Mouse (Mus musculus): ENCODE results near the gene Nars2. TPM values are rescaled to one million over a fixed set of nuclear protein-coding genes. Genes with fewer than 3 reads are reported as not detected.

Nars2 gene
- polyA plus RNA-seq, 1 experiment from 2014 or later, result 23.5 TPM

DNA sequence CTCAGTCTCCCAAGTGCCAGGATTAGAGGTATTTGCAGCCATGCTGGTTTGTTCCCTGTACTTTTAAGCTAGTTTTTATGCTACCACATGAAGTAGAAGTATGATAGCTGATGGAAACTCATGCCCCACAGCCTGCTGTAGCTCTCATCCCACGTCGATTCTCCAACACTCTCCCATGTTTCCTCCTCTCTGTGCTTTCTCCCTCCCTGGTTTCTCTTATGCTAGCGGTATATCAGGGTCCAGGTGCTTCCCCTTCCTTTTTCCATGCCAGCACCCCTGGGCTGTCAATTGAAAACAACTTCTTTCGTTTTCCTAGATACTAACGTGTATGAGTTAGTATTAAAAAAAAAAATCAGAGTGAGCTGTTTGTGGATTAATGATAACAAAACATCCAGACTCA, 120.8 kb downstream of the Nars2 start:
- DNase-seq (ENCODE audit: low spot score) (no peak), ATAC-seq (replicated peaks; ENCODE audit: low FRiP score, low TSS enrichment, low read depth) (no peak)
- H3K9me3 ChIP-seq (ENCODE audit: control insufficient read depth, low read length), result no peaks in the 10 kb centered on the region
- H3K4me2 ChIP-seq (ENCODE audit: low read length), result no peak overlapping the region
- no peak overlapping the region for H3K27ac ChIP-seq (ENCODE audit: low read depth)
- 79% methylated on average over 5 of the region's 5 CpGs for WGBS
- H3K4me3 ChIP-seq (ENCODE audit: low read depth, low read length), result no peak overlapping the region
- H3K4me1 ChIP-seq (replicated peaks; ENCODE audit: control insufficient read depth, insufficient read depth, low read length), result no peaks in the 10 kb centered on the region
- no peak overlapping the region for H3K9ac ChIP-seq (ENCODE audit: low read length)
- no peaks in the 10 kb centered on the region for H3K36me3 ChIP-seq (ENCODE audit: control insufficient read depth, insufficient read depth, low read length)
- no peaks in the 10 kb centered on the region for H3K27me3 ChIP-seq (replicated peaks; ENCODE audit: control insufficient read depth, insufficient read depth, low read length)

DNA sequence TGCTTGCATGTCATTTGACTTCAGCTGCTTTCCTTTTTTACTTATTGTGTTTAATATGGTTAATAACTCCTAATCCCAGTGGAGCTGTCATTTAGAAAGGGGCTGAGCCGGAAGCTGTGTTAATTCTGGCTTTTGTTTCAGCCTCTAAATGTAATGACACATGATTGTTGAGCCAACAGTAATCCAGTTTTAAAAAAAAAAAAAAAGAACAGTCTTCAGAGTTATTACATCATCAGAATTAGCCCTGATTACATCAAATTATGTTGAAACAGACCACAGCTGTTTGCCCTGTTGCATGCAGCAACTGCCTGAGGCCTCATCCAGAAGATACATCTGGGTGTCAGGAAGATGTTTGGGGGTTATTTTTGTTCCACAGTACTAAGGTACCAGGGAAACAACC, 123.7 kb downstream of the Nars2 start:
- 58% methylated on average over 1 of the region's 1 CpGs for WGBS
- DNase-seq (ENCODE audit: low spot score) (no peak), ATAC-seq (replicated peaks; ENCODE audit: low FRiP score, low TSS enrichment, low read depth) (no peak)
- Histone ChIP-seq H3K27me3 (replicated peaks; ENCODE audit: control insufficient read depth, insufficient read depth, low read length) (no peaks in the 10 kb centered on the region), H3K9ac (ENCODE audit: low read length) (no peak overlapping the region), H3K36me3 (ENCODE audit: control insufficient read depth, insufficient read depth, low read length) (no peaks in the 10 kb centered on the region), H3K4me3 (ENCODE audit: low read depth, low read length) (no peak overlapping the region), H3K9me3 (ENCODE audit: control insufficient read depth, low read length) (no peaks in the 10 kb centered on the region), H3K4me1 (replicated peaks; ENCODE audit: control insufficient read depth, insufficient read depth, low read length) (peaks cover 4% of the 10 kb centered on the region; the same call in 1 of the 2 replicates), H3K27ac (ENCODE audit: low read depth) (no peak overlapping the region), H3K4me2 (ENCODE audit: low read length) (no peak overlapping the region)

DNA sequence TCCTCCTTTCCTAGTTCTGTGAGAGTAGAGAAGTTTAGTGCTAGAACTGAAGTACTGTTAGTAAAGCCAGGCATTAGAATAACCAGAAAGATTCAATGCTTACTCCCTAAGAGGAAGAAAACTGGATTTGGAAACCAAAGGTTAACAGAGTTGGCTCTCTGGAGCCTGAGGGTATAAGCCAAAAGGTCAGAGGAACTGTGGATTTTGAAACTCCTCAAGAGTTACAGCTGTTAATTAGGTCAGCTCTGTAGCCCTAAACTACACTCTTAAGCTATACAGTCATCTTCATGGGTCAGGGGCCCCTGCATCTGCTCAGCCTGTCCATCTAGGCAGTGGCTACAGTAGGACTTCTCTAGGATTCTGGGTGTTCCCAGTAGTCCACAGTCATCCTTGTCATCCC, 125.7 kb downstream of the Nars2 start:
- ATAC-seq (replicated peaks; ENCODE audit: low FRiP score, low TSS enrichment, low read depth), result no peak
- H3K9me3 ChIP-seq (ENCODE audit: control insufficient read depth, low read length), result no peaks in the 10 kb centered on the region
- no peak overlapping the region for H3K4me2 ChIP-seq (ENCODE audit: low read length)
- DNase-seq (ENCODE audit: low spot score), result no peak
- peaks cover 4% of the 10 kb centered on the region; the same call in 1 of the 2 replicates for H3K4me1 ChIP-seq (replicated peaks; ENCODE audit: control insufficient read depth, insufficient read depth, low read length)
- no peaks in the 10 kb centered on the region for H3K36me3 ChIP-seq (ENCODE audit: control insufficient read depth, insufficient read depth, low read length)
- H3K27me3 ChIP-seq (replicated peaks; ENCODE audit: control insufficient read depth, insufficient read depth, low read length), result no peaks in the 10 kb centered on the region
- no peak overlapping the region for H3K9ac ChIP-seq (ENCODE audit: low read length)
- no peak overlapping the region for H3K4me3 ChIP-seq (ENCODE audit: low read depth, low read length)
- H3K27ac ChIP-seq (ENCODE audit: low read depth), result no peak overlapping the region

DNA sequence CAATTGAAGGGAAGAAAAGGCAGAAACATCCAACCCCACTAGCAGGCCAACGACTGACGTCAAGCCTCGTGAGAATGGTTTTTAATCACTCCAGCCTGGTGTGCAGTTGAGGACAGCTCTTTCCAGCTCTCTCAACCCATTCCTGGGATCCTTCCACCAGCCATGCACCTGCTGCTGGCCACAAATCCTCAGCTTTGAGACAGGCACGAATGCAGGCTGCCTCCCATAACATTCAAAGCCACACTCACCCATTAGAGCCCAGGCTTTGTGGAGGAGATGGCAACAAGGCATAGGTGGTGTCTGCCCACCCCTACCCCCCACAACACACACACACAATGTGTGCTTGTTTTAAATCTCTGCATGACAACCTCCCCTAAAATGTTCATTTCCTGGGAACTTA, 127.4 kb downstream of the Nars2 start:
- H3K27ac ChIP-seq (ENCODE audit: low read depth), result no peak overlapping the region
- 34% methylated on average over 4 of the region's 4 CpGs for WGBS

DNA sequence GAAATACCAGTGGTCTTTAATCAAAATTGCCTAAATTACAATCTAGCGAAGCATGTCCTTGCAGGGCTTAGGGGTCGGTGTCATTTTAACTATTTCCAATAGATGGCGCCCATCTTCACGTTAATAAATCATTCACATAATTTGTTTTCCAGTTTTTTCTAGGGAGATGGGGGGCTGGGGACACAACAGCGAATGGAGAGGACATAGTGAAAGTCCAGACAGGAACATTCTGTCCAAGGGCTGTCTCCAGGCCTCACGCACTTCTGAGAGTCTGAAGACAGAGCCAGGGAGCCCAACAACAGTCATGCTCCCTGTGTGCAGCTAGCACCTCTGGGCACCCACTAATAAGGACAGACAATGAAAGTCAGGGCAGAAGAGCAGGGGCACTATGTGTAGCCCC, 127.8 kb downstream of the Nars2 start:
- Histone ChIP-seq H3K36me3 (ENCODE audit: control insufficient read depth, insufficient read depth, low read length) (no peaks in the 10 kb centered on the region), H3K4me2 (ENCODE audit: low read length) (peak overlapping the region; percentile 4; the same call in 1 of the 2 replicates), H3K27me3 (replicated peaks; ENCODE audit: control insufficient read depth, insufficient read depth, low read length) (no peaks in the 10 kb centered on the region), H3K4me1 (replicated peaks; ENCODE audit: control insufficient read depth, insufficient read depth, low read length) (peaks cover 15% of the 10 kb centered on the region), H3K9me3 (ENCODE audit: control insufficient read depth, low read length) (no peaks in the 10 kb centered on the region), H3K27ac (ENCODE audit: low read depth) (no peak overlapping the region), H3K9ac (ENCODE audit: low read length) (no peak overlapping the region), H3K4me3 (ENCODE audit: low read depth, low read length) (no peak overlapping the region)
- no peak for ATAC-seq (replicated peaks; ENCODE audit: low FRiP score, low TSS enrichment, low read depth)
- 15% methylated on average over 6 of the region's 6 CpGs for WGBS
- no peak for DNase-seq (ENCODE audit: low spot score)

More for the DNA sequence above, 127.4 kb downstream of the Nars2 start:
- H3K27me3 ChIP-seq (replicated peaks; ENCODE audit: control insufficient read depth, insufficient read depth, low read length), result no peaks in the 10 kb centered on the region
- no peak overlapping the region for H3K4me2 ChIP-seq (ENCODE audit: low read length)
- ATAC-seq (replicated peaks; ENCODE audit: low FRiP score, low TSS enrichment, low read depth) (no peak), DNase-seq (ENCODE audit: low spot score) (no peak)
- no peak overlapping the region for H3K4me3 ChIP-seq (ENCODE audit: low read depth, low read length)
- H3K4me1 ChIP-seq (replicated peaks; ENCODE audit: control insufficient read depth, insufficient read depth, low read length), result peaks cover 11% of the 10 kb centered on the region
- H3K9ac ChIP-seq (ENCODE audit: low read length), result no peak overlapping the region
- H3K9me3 ChIP-seq (ENCODE audit: control insufficient read depth, low read length), result no peaks in the 10 kb centered on the region
- H3K36me3 ChIP-seq (ENCODE audit: control insufficient read depth, insufficient read depth, low read length), result no peaks in the 10 kb centered on the region

DNA sequence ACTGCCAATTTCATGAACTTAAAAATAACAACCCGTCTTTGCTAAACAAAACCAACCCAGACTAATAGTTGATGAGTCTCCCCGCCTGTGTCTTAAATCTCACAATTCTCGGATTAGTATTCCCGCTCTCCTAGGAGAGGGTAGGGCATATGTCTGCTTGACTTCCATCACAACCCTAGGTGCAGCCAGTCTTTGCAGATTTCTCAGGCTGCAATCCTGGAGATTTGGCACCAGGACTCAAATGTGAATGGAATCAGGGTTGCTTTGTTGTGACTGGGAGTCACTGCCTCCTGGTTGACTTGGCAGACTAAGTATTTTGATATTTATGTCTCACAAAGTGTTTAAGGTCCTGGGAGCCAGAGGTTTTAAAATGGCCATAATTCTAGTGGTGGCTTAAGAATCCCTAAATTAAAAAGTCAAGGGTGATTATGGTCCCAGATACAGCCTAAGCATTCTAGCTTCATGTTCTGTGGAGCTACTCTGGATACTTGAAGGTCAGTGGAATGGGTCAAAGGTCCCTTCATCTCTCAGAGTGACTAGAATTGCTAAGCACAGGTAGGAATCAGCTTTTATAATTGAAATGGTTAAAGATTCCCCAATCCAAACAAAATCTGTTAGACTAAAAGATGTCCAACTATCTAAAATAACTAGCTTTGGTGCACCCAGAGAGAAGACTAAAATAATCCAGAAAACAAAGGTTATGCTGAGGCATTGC, 128.5 kb downstream of the Nars2 start:
- H3K9ac ChIP-seq (ENCODE audit: low read length), result no peak overlapping the region
- H3K27ac ChIP-seq (ENCODE audit: low read depth), result no peak overlapping the region
- WGBS, result 51% methylated on average over 4 of the region's 4 CpGs
- no peak for DNase-seq (ENCODE audit: low spot score)
- no peak for ATAC-seq (replicated peaks; ENCODE audit: low FRiP score, low TSS enrichment, low read depth)
- H3K4me3 ChIP-seq (ENCODE audit: low read depth, low read length), result no peak overlapping the region
- H3K4me1 ChIP-seq (replicated peaks; ENCODE audit: control insufficient read depth, insufficient read depth, low read length), result peaks cover 18% of the 10 kb centered on the region
- H3K9me3 ChIP-seq (ENCODE audit: control insufficient read depth, low read length), result no peaks in the 10 kb centered on the region
- peak overlapping the region; percentile 4; the same call in 1 of the 2 replicates for H3K4me2 ChIP-seq (ENCODE audit: low read length)
- no peaks in the 10 kb centered on the region for H3K36me3 ChIP-seq (ENCODE audit: control insufficient read depth, insufficient read depth, low read length)
- no peaks in the 10 kb centered on the region for H3K27me3 ChIP-seq (replicated peaks; ENCODE audit: control insufficient read depth, insufficient read depth, low read length)

DNA sequence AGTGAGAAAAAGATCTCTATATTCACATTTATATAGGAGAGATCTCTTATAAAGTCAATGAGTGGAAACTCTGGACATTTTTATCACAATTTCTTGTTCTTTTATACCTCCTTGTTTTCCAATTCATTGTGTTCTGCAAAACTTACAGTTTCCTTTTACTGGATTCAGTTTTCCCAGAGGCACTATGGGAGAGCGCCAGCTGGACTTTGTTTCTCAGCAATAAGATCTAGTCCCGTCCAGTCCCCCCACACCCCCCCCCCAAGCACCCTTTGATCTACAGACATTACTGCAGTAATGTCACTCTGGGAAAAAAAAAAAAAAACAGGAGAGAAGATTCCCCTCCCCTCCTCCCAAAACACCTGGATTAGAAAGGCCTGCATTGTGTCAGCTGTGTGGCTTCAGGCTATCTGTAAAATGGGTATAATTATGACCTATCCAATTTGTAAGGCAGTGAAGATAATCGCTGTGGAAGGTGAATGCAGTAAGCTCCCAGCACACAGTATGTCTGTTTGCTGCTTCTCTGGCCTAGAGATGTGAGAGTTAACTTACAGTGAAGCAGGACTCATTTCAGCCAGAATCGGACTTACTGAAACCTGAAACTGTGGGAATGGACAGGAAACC, 129.4 kb downstream of the Nars2 start:
- Histone ChIP-seq H3K27ac (ENCODE audit: low read depth) (peak overlapping the region; percentile 95), H3K4me1 (replicated peaks; ENCODE audit: control insufficient read depth, insufficient read depth, low read length) (peaks cover 18% of the 10 kb centered on the region), H3K27me3 (replicated peaks; ENCODE audit: control insufficient read depth, insufficient read depth, low read length) (no peaks in the 10 kb centered on the region), H3K9me3 (ENCODE audit: control insufficient read depth, low read length) (no peaks in the 10 kb centered on the region), H3K9ac (ENCODE audit: low read length) (peak overlapping the region; percentile 94), H3K36me3 (ENCODE audit: control insufficient read depth, insufficient read depth, low read length) (no peaks in the 10 kb centered on the region), H3K4me2 (ENCODE audit: low read length) (peak overlapping the region; percentile 76), H3K4me3 (ENCODE audit: low read depth, low read length) (peak overlapping the region; percentile 91)
- 32% methylated on average over 4 of the region's 4 CpGs for WGBS
- no peak for DNase-seq (ENCODE audit: low spot score)
- ATAC-seq (replicated peaks; ENCODE audit: low FRiP score, low TSS enrichment, low read depth), result no peak

DNA sequence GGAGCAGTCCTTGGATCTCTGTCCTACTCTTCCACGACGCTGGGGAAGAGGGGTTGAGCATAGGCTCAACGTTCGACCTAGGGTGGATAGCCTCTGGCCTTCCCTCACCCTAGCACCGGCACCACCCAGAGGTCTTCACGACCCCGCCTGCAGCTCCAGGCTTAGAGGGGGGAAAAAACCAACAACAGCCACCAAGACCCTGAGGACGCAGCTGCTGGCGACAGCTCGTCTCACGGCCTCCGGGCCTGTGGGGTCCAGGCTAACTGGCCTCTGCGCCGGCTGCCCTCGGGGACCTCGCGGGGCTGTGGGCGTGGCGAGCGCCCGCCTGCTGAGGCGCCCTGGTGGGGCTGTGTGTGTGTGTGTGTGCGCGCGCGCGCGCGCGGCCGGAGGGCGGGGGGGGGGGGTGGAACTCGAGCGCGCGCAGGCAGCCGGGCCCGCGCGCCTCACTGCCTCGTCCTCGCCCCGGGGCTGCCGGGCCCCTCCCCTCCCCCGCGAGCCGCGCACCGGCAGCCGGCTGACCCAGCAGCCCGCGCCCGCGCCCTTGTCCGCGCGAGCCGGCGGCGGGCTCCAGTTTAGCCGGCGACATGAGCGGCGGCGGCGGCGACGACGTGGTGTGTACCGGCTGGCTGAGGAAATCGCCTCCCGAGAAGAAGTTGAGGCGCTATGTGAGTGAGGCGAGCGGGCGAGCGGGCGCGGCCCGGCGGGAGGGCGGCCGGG, 130.1 kb downstream of the Nars2 start, which contains the start of gene Gab2:
Gab2 (plus strand) TSS at position 345 of the 717 bp plus-strand sequence.
- peak within 1 kb of the TSS; percentile 95 for H3K27ac ChIP-seq (ENCODE audit: low read depth)
- peaks cover 18% of the 10 kb centered on the region for H3K4me1 ChIP-seq (replicated peaks; ENCODE audit: control insufficient read depth, insufficient read depth, low read length)
- H3K9ac ChIP-seq (ENCODE audit: low read length), result peak within 1 kb of the TSS; percentile 94
- H3K4me3 ChIP-seq (ENCODE audit: low read depth, low read length), result peak within 1 kb of the TSS; percentile 91
- H3K27me3 ChIP-seq (replicated peaks; ENCODE audit: control insufficient read depth, insufficient read depth, low read length), result no peaks in the 10 kb centered on the region
- WGBS, result under 1% methylated on average over 60 of the region's 83 CpGs
- H3K9me3 ChIP-seq (ENCODE audit: control insufficient read depth, low read length), result no peaks in the 10 kb centered on the region
- peak within 1 kb of the TSS; percentile 76 for H3K4me2 ChIP-seq (ENCODE audit: low read length)
- no peaks in the 10 kb centered on the region for H3K36me3 ChIP-seq (ENCODE audit: control insufficient read depth, insufficient read depth, low read length)
- ATAC-seq (replicated peaks; ENCODE audit: low FRiP score, low TSS enrichment, low read depth) (peak; percentile 86), DNase-seq (ENCODE audit: low spot score) (peak; percentile 86)
